In genomic region chr3:97590699-97591098, GRCm38 (mm10) we compare ENCODE assay signal across 26 mouse cellular contexts. TPM values are rescaled to one million over a fixed set of nuclear protein-coding genes. Genes with fewer than 3 reads are reported as not detected.
A peak's percentile ranks its signal among the peaks of the same experiment; 100 is the strongest.
DNase-seq lines count a peak whose midpoint lies in the region; ATAC-seq and TF ChIP-seq lines count a peak whose summit lies in the region.
"Had no signal": no experiment of that assay in that cellular context is flagged by ENCODE, and none has a peak within 500 bp of the region (broad histone marks: within the 10 kb centered on the region; RNA-seq: fewer than 3 reads in every experiment).

No protein-coding gene starts in this region.

- no peak for ATAC-seq in hindbrain, postnatal 0 days
- no peak for ATAC-seq in hindbrain, embryonic 16.5 days
- ATAC-seq in kidney, embryonic 16.5 days (ENCODE audit: low FRiP score, low TSS enrichment) = peak; percentile 72
- ATAC-seq in neural tube, embryonic 11.5 days (ENCODE audit: insufficient read depth, low FRiP score, low TSS enrichment) = no peak
- ATAC-seq: activated CD4-positive, CD25-positive, alpha-beta regulatory T cell, adult 4 months; forebrain, embryonic 14.5 days; forebrain, postnatal 0 days had no signal

- 51% methylated on average over 8 of the region's 8 CpGs for WGBS in hindbrain, postnatal 0 days
- WGBS in hindbrain, embryonic 16.5 days = 51% methylated on average over 8 of the region's 8 CpGs
- WGBS in kidney, embryonic 16.5 days = 30% methylated on average over 8 of the region's 8 CpGs
- 54% methylated on average over 8 of the region's 8 CpGs for WGBS in neural tube, embryonic 11.5 days

- no peaks in the 10 kb centered on the region for H3K27me3 ChIP-seq in hindbrain, postnatal 0 days (ENCODE audit: insufficient read depth, low read length)
- H3K27me3 ChIP-seq in hindbrain, embryonic 16.5 days (replicated peaks; ENCODE audit: control insufficient read depth, insufficient read depth, low read length) = no peaks in the 10 kb centered on the region
- H3K27me3 ChIP-seq in kidney, embryonic 16.5 days (ENCODE audit: insufficient read depth, low read length) = no peaks in the 10 kb centered on the region
- H3K27me3 ChIP-seq in neural tube, embryonic 11.5 days (ENCODE audit: control insufficient read depth, insufficient read depth, low read length) = no peaks in the 10 kb centered on the region
- H3K27me3 ChIP-seq: embryonic facial prominence, embryonic 12.5 days; embryonic facial prominence, embryonic 15.5 days; hindbrain, embryonic 12.5 days; hindbrain, embryonic 15.5 days had no signal

- no peak overlapping the region for H3K27ac ChIP-seq in hindbrain, postnatal 0 days
- H3K27ac ChIP-seq in hindbrain, embryonic 16.5 days (ENCODE audit: low read depth, low read length) = no peak overlapping the region
- H3K27ac ChIP-seq in kidney, embryonic 16.5 days (ENCODE audit: low read length) = no peak overlapping the region
- H3K27ac ChIP-seq in neural tube, embryonic 11.5 days (ENCODE audit: low read depth, low read length) = no peak overlapping the region
- H3K27ac ChIP-seq: embryonic facial prominence, embryonic 12.5 days; embryonic facial prominence, embryonic 15.5 days; gastrocnemius, adult 2 months; hindbrain, embryonic 12.5 days; hindbrain, embryonic 15.5 days had no signal

- no peak overlapping the region for H3K9ac ChIP-seq in hindbrain, postnatal 0 days (replicated peaks; ENCODE audit: low read length)
- no peak overlapping the region for H3K9ac ChIP-seq in hindbrain, embryonic 16.5 days (ENCODE audit: low read depth, low read length)
- H3K9ac ChIP-seq in kidney, embryonic 16.5 days (replicated peaks; ENCODE audit: low read length) = no peak overlapping the region
- no peak overlapping the region for H3K9ac ChIP-seq in neural tube, embryonic 11.5 days (ENCODE audit: low read length)
- H3K9ac ChIP-seq: embryonic facial prominence, embryonic 12.5 days; embryonic facial prominence, embryonic 15.5 days; forebrain, postnatal 0 days; hindbrain, embryonic 12.5 days; hindbrain, embryonic 15.5 days had no signal

- no peaks in the 10 kb centered on the region for H3K4me1 ChIP-seq in hindbrain, postnatal 0 days (ENCODE audit: insufficient read depth, low read length)
- no peaks in the 10 kb centered on the region for H3K4me1 ChIP-seq in hindbrain, embryonic 16.5 days (ENCODE audit: control insufficient read depth, insufficient read depth, low read depth, low read length)
- H3K4me1 ChIP-seq in kidney, embryonic 16.5 days (ENCODE audit: insufficient read depth, low read length) = peaks cover 10% of the 10 kb centered on the region; the same call in 1 of the 2 replicates
- no peaks in the 10 kb centered on the region for H3K4me1 ChIP-seq in neural tube, embryonic 11.5 days (ENCODE audit: control insufficient read depth, insufficient read depth, low read length)
- H3K4me1 ChIP-seq: embryonic facial prominence, embryonic 12.5 days; embryonic facial prominence, embryonic 15.5 days had no signal

- TF ChIP-seq CTCF in hindbrain, postnatal 0 days (IDR thresholded peaks at IDR 0.05; ENCODE audit: low read depth) = no peak

- DNase-seq in hindbrain, postnatal 0 days (ENCODE audit: low spot score) = peak; percentile 16
- no peak for DNase-seq in kidney, adult 11 months
- peak; percentile 27 for DNase-seq in neural tube, embryonic 11.5 days (ENCODE audit: low spot score)
- DNase-seq in neural tube, embryonic 10.5 days (ENCODE audit: extremely low spot score, low spot score) = no peak
- peak; percentile 28 for DNase-seq in R1 (ENCODE audit: low read depth, low spot score)
- DNase-seq in right cerebral cortex, postnatal 25 days = no peak
- DNase-seq: adrenal gland, postnatal 10 days; adrenal gland, postnatal 36 days; cerebellum, adult 11 months; cerebellum, adult 2 months; cerebellum, adult 9-11 months; cerebellum, postnatal 25 days; forebrain, postnatal 0 days; gastrocnemius, adult 2 months; gastrocnemius, postnatal 14 days; heart, adult 11 months had no signal

- H3K36me3 ChIP-seq in hindbrain, postnatal 0 days (ENCODE audit: insufficient read depth, low read length) = no peaks in the 10 kb centered on the region
- H3K36me3 ChIP-seq in hindbrain, embryonic 16.5 days (ENCODE audit: control insufficient read depth, insufficient read depth, low read length) = no peaks in the 10 kb centered on the region
- H3K36me3 ChIP-seq in kidney, embryonic 16.5 days (ENCODE audit: insufficient read depth, low read length) = no peaks in the 10 kb centered on the region
- H3K36me3 ChIP-seq in neural tube, embryonic 11.5 days (ENCODE audit: control insufficient read depth, insufficient read depth, low read length) = no peaks in the 10 kb centered on the region
- H3K36me3 ChIP-seq: hindbrain, embryonic 15.5 days had no signal

- no peaks in the 10 kb centered on the region for H3K9me3 ChIP-seq in hindbrain, postnatal 0 days (ENCODE audit: low read length)
- no peaks in the 10 kb centered on the region for H3K9me3 ChIP-seq in hindbrain, embryonic 16.5 days (ENCODE audit: control insufficient read depth, low read length)
- H3K9me3 ChIP-seq in kidney, embryonic 16.5 days (ENCODE audit: low read length) = no peaks in the 10 kb centered on the region
- H3K9me3 ChIP-seq in neural tube, embryonic 11.5 days (ENCODE audit: control insufficient read depth, low read length) = no peaks in the 10 kb centered on the region
- H3K9me3 ChIP-seq: embryonic facial prominence, embryonic 12.5 days; embryonic facial prominence, embryonic 15.5 days; G1E; hindbrain, embryonic 12.5 days; hindbrain, embryonic 15.5 days had no signal

- no peak overlapping the region for H3K4me2 ChIP-seq in hindbrain, postnatal 0 days (ENCODE audit: low read depth, low read length)
- H3K4me2 ChIP-seq in hindbrain, embryonic 16.5 days (ENCODE audit: low read length) = no peak overlapping the region
- H3K4me2 ChIP-seq in kidney, embryonic 16.5 days (replicated peaks; ENCODE audit: low read depth, low read length) = no peak overlapping the region
- H3K4me2 ChIP-seq in neural tube, embryonic 11.5 days (ENCODE audit: low read depth) = no peak overlapping the region
- H3K4me2 ChIP-seq: embryonic facial prominence, embryonic 12.5 days; embryonic facial prominence, embryonic 15.5 days; heart, embryonic 11.5 days; hindbrain, embryonic 12.5 days; hindbrain, embryonic 15.5 days had no signal

- H3K4me3 ChIP-seq in hindbrain, postnatal 0 days (ENCODE audit: low read length) = no peak overlapping the region
- no peak overlapping the region for H3K4me3 ChIP-seq in hindbrain, embryonic 16.5 days (ENCODE audit: low read length)
- no peak overlapping the region for H3K4me3 ChIP-seq in kidney, embryonic 16.5 days (ENCODE audit: low read length)
- H3K4me3 ChIP-seq in neural tube, embryonic 11.5 days (ENCODE audit: low read depth, low read length) = no peak overlapping the region
- H3K4me3 ChIP-seq: embryonic facial prominence, embryonic 12.5 days; embryonic facial prominence, embryonic 15.5 days; gastrocnemius, adult 2 months; hindbrain, embryonic 12.5 days; hindbrain, embryonic 15.5 days had no signal

RNA-seq across cellular contexts. Expression of gene Chd1l, which starts 19.3 kb away (rescaled TPM):
- 5.7 and 7.7 TPM in 2 replicates for total RNA-seq in hindbrain, postnatal 0 days (2014; rRNA removed)
- polyA plus RNA-seq in hindbrain, postnatal 0 days (2015; fragmentation: Nextera tagmentation; extraction: Ambion mirVana) = 8.7 and 8.9 TPM in 2 replicates
- polyA plus RNA-seq in hindbrain, embryonic 16.5 days (2015; fragmentation: Nextera tagmentation; extraction: Ambion mirVana) = 5.8 and 6.3 TPM in 2 replicates
- polyA plus RNA-seq in kidney, embryonic 16.5 days (2015; fragmentation: Nextera tagmentation; extraction: Ambion mirVana) = 16.8 and 19.0 TPM in 2 replicates
- 17.6 and 18.6 TPM in 2 replicates for polyA plus RNA-seq in neural tube, embryonic 11.5 days (2014; fragmentation: Nextera tagmentation; extraction: Ambion mirVana)

RNA-seq across cellular contexts. Expression of gene Fmo5, which starts 37.9 kb away (rescaled TPM):
- total RNA-seq in hindbrain, postnatal 0 days (2014; rRNA removed) = 0.68 and 0.84 TPM in 2 replicates
- 0.88 and 1.3 TPM in 2 replicates for polyA plus RNA-seq in hindbrain, postnatal 0 days (2015; fragmentation: Nextera tagmentation; extraction: Ambion mirVana)
- polyA plus RNA-seq in hindbrain, embryonic 16.5 days (2015; fragmentation: Nextera tagmentation; extraction: Ambion mirVana) = 1.1 TPM in 2 replicates
- 3.4 and 4.2 TPM in 2 replicates for polyA plus RNA-seq in kidney, embryonic 16.5 days (2015; fragmentation: Nextera tagmentation; extraction: Ambion mirVana)
- 0.94 and 1.2 TPM in 2 replicates for polyA plus RNA-seq in neural tube, embryonic 11.5 days (2014; fragmentation: Nextera tagmentation; extraction: Ambion mirVana)

Comparison
In these comparisons a context has a peak if more than half of its experiments do, and no peak if none do; other contexts are left out.
1. DNase-seq: peak in hindbrain, postnatal 0 days (single experiment), neural tube, embryonic 11.5 days (single experiment) and R1 (single experiment); none in kidney, adult 11 months (single experiment), neural tube, embryonic 10.5 days (single experiment) and right cerebral cortex, postnatal 25 days (single experiment).